Mouse (Mus musculus) kidney, adult 2 months (tissue): ENCODE results near the gene Klk1b24.
"Not testable (repeated sequence)": the region's sequence is repeated elsewhere in the genome, so short reads cannot be mapped to it uniquely, and the experiment has no call there.

Source experiments
- CTCF ChIP-seq: fragments of 200-500 bp; conservative IDR thresholded peaks from 2 replicates; pipeline ENCODE4 v1.5.1; 2011; ENCODE audit warnings: low read depth, mild to moderate bottlenecking, control low read depth, low read length, moderate library complexity, mixed read lengths; ENCODE audit not compliant: insufficient read depth, insufficient read length
- POLR2A ChIP-seq: fragments of 200-500 bp; IDR thresholded peaks from one replicate; pipeline ENCODE4 v1.6.1; 2011; ENCODE audit warnings: low read depth, low read length, control low read depth

- TF ChIP-seq CTCF, POLR2A: not testable (repeated sequence)
These were observed 19.1 kb downstream of the Klk1b24 start, which contains the start of gene Klk1b4 for GRCm38 (mm10) chr7:44207135-44207534.
